Mouse (Mus musculus): ENCODE results near the gene Lgals3bp. TPM values are rescaled to one million over a fixed set of nuclear protein-coding genes. Genes with fewer than 3 reads are reported as not detected.

Lgals3bp gene
- polyA plus RNA-seq (2012; rRNA removed) = 13.7 and 19.7 TPM in 2 replicates
- polyA plus RNA-seq (2014; fragmentation: Nextera tagmentation; extraction: Ambion mirVana) = 8.2 and 8.7 TPM in 2 replicates

GRCm38 (mm10) chr11:118401760-118402280, at the start of gene Lgals3bp:
Lgals3bp (minus strand) TSS chr11:118402092.
- H3K27me3 ChIP-seq (ENCODE audit: control insufficient read depth, insufficient read depth, low read length) = no peaks in the 10 kb centered on the region
- DNase-seq (ENCODE audit: low spot score) (peak; percentile 75), ATAC-seq (ENCODE audit: low FRiP score, low read depth) (peak; percentile 71; the same call in 1 of the 2 replicates)
- H3K4me3 ChIP-seq (replicated peaks; ENCODE audit: low read length) = no peak within 1 kb of the TSS
- H3K9ac ChIP-seq (ENCODE audit: low read depth, low read length, severe bottlenecking) = 0 out of 2 replicates have a peak within 1 kb of the TSS, but pooled peaks have one; percentile 21
- TF ChIP-seq POLR2A (IDR thresholded peaks at IDR 0.05; ENCODE audit: borderline replicate concordance, extremely low read depth, insufficient read depth, insufficient read length) = no peak
- peaks cover 16% of the 10 kb centered on the region for H3K36me3 ChIP-seq (ENCODE audit: control insufficient read depth, insufficient read depth, low read length)
- no peaks in the 10 kb centered on the region for H3K9me3 ChIP-seq (ENCODE audit: control insufficient read depth, low read length)
- peaks cover 29% of the 10 kb centered on the region for H3K4me1 ChIP-seq (ENCODE audit: control insufficient read depth, insufficient read depth, low read length)
- peak within 1 kb of the TSS; percentile 3; the same call in 1 of the 2 replicates for H3K4me2 ChIP-seq (replicated peaks; ENCODE audit: low read depth, low read length, severe bottlenecking)
- H3K27ac ChIP-seq (replicated peaks; ENCODE audit: low read depth, low read length) = peak within 1 kb of the TSS; percentile 71
- 32% methylated on average over 7 of the region's 7 CpGs for WGBS

GRCm38 (mm10) chr11:118451211-118451610, 49.3 kb upstream of the Lgals3bp start:
- Histone ChIP-seq H3K9me3 (ENCODE audit: control insufficient read depth, low read length) (no peaks in the 10 kb centered on the region), H3K4me1 (ENCODE audit: control insufficient read depth, insufficient read depth, low read length) (no peaks in the 10 kb centered on the region; the same call in 1 of the 2 replicates), H3K36me3 (ENCODE audit: control insufficient read depth, insufficient read depth, low read length) (no peaks in the 10 kb centered on the region; the same call in 1 of the 2 replicates), H3K27ac (replicated peaks; ENCODE audit: low read depth, low read length) (no peak overlapping the region), H3K4me3 (replicated peaks; ENCODE audit: low read length) (no peak overlapping the region), H3K27me3 (ENCODE audit: control insufficient read depth, insufficient read depth, low read length) (no peaks in the 10 kb centered on the region), H3K9ac (ENCODE audit: low read depth, low read length, severe bottlenecking) (no peak overlapping the region), H3K4me2 (replicated peaks; ENCODE audit: low read depth, low read length, severe bottlenecking) (no peak overlapping the region)
- ATAC-seq (ENCODE audit: low FRiP score, low read depth) (no peak), DNase-seq (ENCODE audit: low spot score) (no peak)
- TF ChIP-seq POLR2A (IDR thresholded peaks at IDR 0.05; ENCODE audit: borderline replicate concordance, extremely low read depth, insufficient read depth, insufficient read length) = no peak
- 80% methylated on average over 6 of the region's 6 CpGs for WGBS

- no peak for DNase-seq (ENCODE audit: low spot score)
- Histone ChIP-seq H3K9ac (ENCODE audit: low read depth, low read length, severe bottlenecking) (no peak overlapping the region), H3K4me1 (ENCODE audit: control insufficient read depth, insufficient read depth, low read length) (no peaks in the 10 kb centered on the region; the same call in 1 of the 2 replicates), H3K9me3 (ENCODE audit: control insufficient read depth, low read length) (no peaks in the 10 kb centered on the region), H3K27ac (replicated peaks; ENCODE audit: low read depth, low read length) (no peak overlapping the region), H3K27me3 (ENCODE audit: control insufficient read depth, insufficient read depth, low read length) (no peaks in the 10 kb centered on the region), H3K36me3 (ENCODE audit: control insufficient read depth, insufficient read depth, low read length) (no peaks in the 10 kb centered on the region; the same call in 1 of the 2 replicates), H3K4me2 (replicated peaks; ENCODE audit: low read depth, low read length, severe bottlenecking) (no peak overlapping the region), H3K4me3 (replicated peaks; ENCODE audit: low read length) (no peak overlapping the region)
- no peak for TF ChIP-seq POLR2A (IDR thresholded peaks at IDR 0.05; ENCODE audit: borderline replicate concordance, extremely low read depth, insufficient read depth, insufficient read length)
- no peak for ATAC-seq (ENCODE audit: low FRiP score, low read depth)
- WGBS = 88% methylated on average over 8 of the region's 8 CpGs
Observed at GRCm38 (mm10) chr11:118448385-118448784, 46.5 kb upstream of the Lgals3bp start.

- no peaks in the 10 kb centered on the region; the same call in 1 of the 2 replicates for H3K36me3 ChIP-seq (ENCODE audit: control insufficient read depth, insufficient read depth, low read length)
- no peaks in the 10 kb centered on the region for H3K9me3 ChIP-seq (ENCODE audit: control insufficient read depth, low read length)
- H3K4me3 ChIP-seq (replicated peaks; ENCODE audit: low read length) = no peak overlapping the region
- no peak for TF ChIP-seq POLR2A (IDR thresholded peaks at IDR 0.05; ENCODE audit: borderline replicate concordance, extremely low read depth, insufficient read depth, insufficient read length)
- WGBS = 29% methylated on average over 4 of the region's 4 CpGs
- H3K9ac ChIP-seq (ENCODE audit: low read depth, low read length, severe bottlenecking) = no peak overlapping the region
- ATAC-seq (ENCODE audit: low FRiP score, low read depth) = no peak
- H3K27me3 ChIP-seq (ENCODE audit: control insufficient read depth, insufficient read depth, low read length) = no peaks in the 10 kb centered on the region
- no peak for DNase-seq (ENCODE audit: low spot score)
- no peak overlapping the region for H3K4me2 ChIP-seq (replicated peaks; ENCODE audit: low read depth, low read length, severe bottlenecking)
- H3K4me1 ChIP-seq (ENCODE audit: control insufficient read depth, insufficient read depth, low read length) = no peaks in the 10 kb centered on the region; the same call in 1 of the 2 replicates
- H3K27ac ChIP-seq (replicated peaks; ENCODE audit: low read depth, low read length) = no peak overlapping the region
Observed at GRCm38 (mm10) chr11:118447346-118447745, 45.5 kb upstream of the Lgals3bp start.

GRCm38 (mm10) chr11:118445843-118446242, 44.0 kb upstream of the Lgals3bp start:
- 8% methylated on average over 3 of the region's 3 CpGs for WGBS
- Histone ChIP-seq H3K9me3 (ENCODE audit: control insufficient read depth, low read length) (no peaks in the 10 kb centered on the region), H3K27me3 (ENCODE audit: control insufficient read depth, insufficient read depth, low read length) (no peaks in the 10 kb centered on the region), H3K27ac (replicated peaks; ENCODE audit: low read depth, low read length) (no peak overlapping the region), H3K4me1 (ENCODE audit: control insufficient read depth, insufficient read depth, low read length) (no peaks in the 10 kb centered on the region; the same call in 1 of the 2 replicates), H3K9ac (ENCODE audit: low read depth, low read length, severe bottlenecking) (no peak overlapping the region), H3K4me3 (replicated peaks; ENCODE audit: low read length) (no peak overlapping the region), H3K36me3 (ENCODE audit: control insufficient read depth, insufficient read depth, low read length) (no peaks in the 10 kb centered on the region; the same call in 1 of the 2 replicates), H3K4me2 (replicated peaks; ENCODE audit: low read depth, low read length, severe bottlenecking) (no peak overlapping the region)
- DNase-seq (ENCODE audit: low spot score) (peak; percentile 85), ATAC-seq (ENCODE audit: low FRiP score, low read depth) (peak; percentile 70)
- TF ChIP-seq POLR2A (IDR thresholded peaks at IDR 0.05; ENCODE audit: borderline replicate concordance, extremely low read depth, insufficient read depth, insufficient read length) = no peak

Measured in limb, embryonic 14.5 days (tissue).